Mouse (Mus musculus) liver, embryonic 16.5 days (tissue): Measurements from ENCODE around the gene Dock8. TPM values are rescaled to one million over a fixed set of nuclear protein-coding genes. Genes with fewer than 3 reads are reported as not detected.
A peak's percentile ranks its signal among the peaks of the same experiment; 100 is the strongest.

ENCODE experiments used
- ATAC-seq: fragments of 200-750 bp; cut with Nextera tagmentation; 2 replicates; pipeline ENCODE4 v1.8.0; 2017; ENCODE audit warnings: low read depth, mild to moderate bottlenecking, moderate number of reproducible peaks, moderate library complexity
- H3K27ac ChIP-seq: fragments of 300-500 bp; sonication (generic); 2 replicates; pipeline ENCODE4 v1.5.1; 2014; ENCODE audit warnings: mild to moderate bottlenecking, low read length
- H3K27me3 ChIP-seq: fragments of 300-500 bp; sonication (generic); 2 replicates; pipeline ENCODE4 v1.6.1; 2014; ENCODE audit warnings: low read depth, low read length, mixed read lengths; ENCODE audit not compliant: control insufficient read depth, insufficient read depth
- H3K36me3 ChIP-seq: fragments of 300-500 bp; sonication (generic); 2 replicates; pipeline ENCODE4 v1.6.1; 2014; ENCODE audit warnings: mild to moderate bottlenecking; ENCODE audit not compliant: control insufficient read depth, insufficient read depth
- H3K4me1 ChIP-seq: fragments of 300-500 bp; sonication (generic); 2 replicates; pipeline ENCODE4 v1.6.1; 2014; ENCODE audit warnings: low read depth, low read length, mixed read lengths; ENCODE audit not compliant: control insufficient read depth
- H3K4me2 ChIP-seq: fragments of 300-500 bp; sonication (generic); 2 replicates; pipeline ENCODE4 v1.6.1; 2014; ENCODE audit warnings: low read depth, low read length, mixed read lengths
- H3K4me3 ChIP-seq: fragments of 300-500 bp; sonication (generic); 2 replicates; pipeline ENCODE4 v1.5.1; 2014; ENCODE audit warnings: low read depth, mild to moderate bottlenecking, low read length
- H3K9ac ChIP-seq: fragments of 300-500 bp; sonication (generic); 2 replicates; pipeline ENCODE4 v1.6.1; 2014; ENCODE audit warnings: low read depth, low read length
- H3K9me3 ChIP-seq: fragments of 300-500 bp; sonication (generic); replicated peaks from 2 replicates; pipeline ENCODE4 v1.6.1; 2016; ENCODE audit warnings: low read length; ENCODE audit not compliant: control insufficient read depth
- WGBS: fragments of 180-500 bp; shearing (Covaris S2); extraction: QIAGEN DNeasy Blood & Tissue Kit; methylation state at CpG from one replicate; pipeline ENCODE4 v1.1.7; 2014; ENCODE audit not compliant: insufficient replicate concordance; 5-methylcytosine and 5-hydroxymethylcytosine counted together
- polyA plus RNA-seq: library from polyadenylated mRNA; unstranded; fragments of >200 nt; fragmentation: Nextera tagmentation; extraction: Ambion mirVana; gene quantifications from 2 replicates; pipeline ENCODE4 v1.2.1, GENCODE M21; 2015

Gene Dock8
- polyA plus RNA-seq, 1 experiment from 2014 or later, result 8.4 TPM

DNA sequence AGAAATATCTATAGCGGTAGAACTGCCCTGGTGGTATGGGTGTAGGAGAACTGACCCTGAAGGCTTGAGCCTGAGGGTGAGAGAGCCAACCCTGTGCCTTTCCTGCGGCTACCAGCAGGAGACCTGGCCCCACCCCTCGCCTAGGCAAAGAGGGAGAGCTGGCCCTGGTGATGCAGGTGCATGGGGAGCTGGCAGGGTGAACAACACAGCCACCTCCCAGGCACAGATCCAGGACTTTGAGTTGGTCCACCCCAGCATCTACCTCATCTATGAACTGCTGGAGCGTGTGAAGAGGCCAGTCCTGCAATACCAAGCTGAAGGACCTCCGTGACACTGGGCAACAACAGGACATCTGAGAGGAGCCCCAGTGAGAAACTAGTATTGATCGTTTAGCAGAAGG is 5.8 kb upstream of the Dock8 start:
- Histone ChIP-seq H3K9ac (no peak overlapping the region), H3K4me2 (no peak overlapping the region), H3K27me3 (no peaks in the 10 kb centered on the region), H3K4me1 (peaks cover 16% of the 10 kb centered on the region), H3K4me3 (no peak overlapping the region), H3K36me3 (no peaks in the 10 kb centered on the region), H3K9me3 (no peaks in the 10 kb centered on the region), H3K27ac (no peak overlapping the region)
- 55% methylated on average over 6 of the region's 6 CpGs for WGBS
- ATAC-seq, result no peak

DNA sequence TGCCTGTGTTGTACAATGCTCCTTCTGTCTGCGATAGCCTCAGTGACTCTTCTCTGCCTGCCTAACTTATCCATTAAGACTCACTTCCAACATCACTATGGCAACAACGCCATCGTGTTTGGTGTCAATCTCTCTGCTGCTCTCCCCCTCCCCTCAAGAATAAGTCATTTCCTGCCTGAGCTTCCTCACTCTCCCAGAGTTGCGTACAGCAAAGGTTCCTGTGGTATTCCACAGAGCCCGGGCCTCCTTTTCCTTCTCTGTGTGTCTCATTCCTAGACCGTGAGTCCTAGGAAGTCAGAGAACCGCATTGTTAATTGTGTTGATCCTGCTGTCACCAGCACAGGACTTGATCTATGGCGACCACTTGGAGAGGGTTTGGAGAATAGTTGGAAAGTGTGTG is 4.4 kb upstream of the Dock8 start:
- Histone ChIP-seq H3K4me3 (no peak overlapping the region), H3K9me3 (no peaks in the 10 kb centered on the region), H3K9ac (no peak overlapping the region), H3K27me3 (no peaks in the 10 kb centered on the region; the same call in 1 of the 2 replicates), H3K36me3 (no peaks in the 10 kb centered on the region), H3K27ac (0 out of 2 replicates have a peak overlapping the region, but pooled peaks have one; percentile 12), H3K4me2 (no peak overlapping the region), H3K4me1 (peaks cover 16% of the 10 kb centered on the region)
- 16% methylated on average over 8 of the region's 8 CpGs for WGBS
- no peak for ATAC-seq

GRCm38 (mm10) chr19:24996815-24997704 is 2.3 kb upstream of the Dock8 start:
- 31% methylated on average over 12 of the region's 12 CpGs for WGBS
- H3K4me2 ChIP-seq, result no peak overlapping the region
- peaks cover 2% of the 10 kb centered on the region for H3K27me3 ChIP-seq
- H3K4me1 ChIP-seq, result peaks cover 9% of the 10 kb centered on the region
- peak overlapping the region; percentile 59 for H3K27ac ChIP-seq
- no peak overlapping the region for H3K9ac ChIP-seq
- no peak overlapping the region for H3K4me3 ChIP-seq
- H3K36me3 ChIP-seq, result no peaks in the 10 kb centered on the region
- no peak for ATAC-seq
- no peaks in the 10 kb centered on the region for H3K9me3 ChIP-seq

GRCm38 (mm10) chr19:24998561-24998960 is 773 bp upstream of the Dock8 start:
- peaks cover 2% of the 10 kb centered on the region for H3K27me3 ChIP-seq
- WGBS, result 14% methylated on average over 5 of the region's 5 CpGs
- no peaks in the 10 kb centered on the region for H3K9me3 ChIP-seq
- no peak overlapping the region; the same call in 1 of the 2 replicates for H3K9ac ChIP-seq
- H3K4me3 ChIP-seq, result peak overlapping the region; percentile 73
- ATAC-seq, result no peak
- no peaks in the 10 kb centered on the region for H3K36me3 ChIP-seq
- peak overlapping the region; percentile 93 for H3K4me2 ChIP-seq
- peaks cover 13% of the 10 kb centered on the region for H3K4me1 ChIP-seq
- H3K27ac ChIP-seq, result peak overlapping the region; percentile 6; the same call in 1 of the 2 replicates

DNA sequence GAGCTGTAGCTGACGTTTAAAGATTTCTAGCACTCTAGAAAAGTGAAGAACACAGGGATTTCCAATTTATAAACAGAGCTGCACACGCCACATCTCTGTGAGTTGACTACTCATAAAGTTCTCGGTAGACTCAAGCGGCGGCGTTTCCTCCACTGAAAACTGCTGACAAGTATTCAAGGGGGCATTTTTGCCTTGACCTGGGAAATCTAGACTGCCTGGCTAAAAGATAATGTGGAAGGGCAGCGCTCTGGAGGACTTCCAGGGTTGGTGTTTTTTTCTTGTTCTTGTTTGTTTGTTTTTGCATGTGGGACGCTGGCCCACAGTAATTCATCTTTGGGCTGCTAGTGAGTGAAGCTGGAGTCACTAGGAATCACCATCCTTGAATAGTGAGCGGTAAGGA is 819 bp downstream of the Dock8 start:
- H3K4me1 ChIP-seq, result peaks cover 21% of the 10 kb centered on the region; the same call in 1 of the 2 replicates
- H3K4me2 ChIP-seq, result peak overlapping the region; percentile 93
- no peak for ATAC-seq

GRCm38 (mm10) chr19:25002032-25002431 is 2.7 kb downstream of the Dock8 start:
- no peak for ATAC-seq
- no peak overlapping the region; the same call in 1 of the 2 replicates for H3K4me3 ChIP-seq
- peaks cover 16% of the 10 kb centered on the region; the same call in 1 of the 2 replicates for H3K4me1 ChIP-seq
- H3K27me3 ChIP-seq, result peaks cover 2% of the 10 kb centered on the region
- H3K36me3 ChIP-seq, result no peaks in the 10 kb centered on the region
- no peak overlapping the region for H3K9ac ChIP-seq
- WGBS, result 60% methylated on average over 6 of the region's 6 CpGs
- peak overlapping the region; percentile 93; the same call in 1 of the 2 replicates for H3K4me2 ChIP-seq
- no peak overlapping the region for H3K27ac ChIP-seq
- no peaks in the 10 kb centered on the region for H3K9me3 ChIP-seq

More for the DNA sequence above, 819 bp downstream of the Dock8 start:
- Histone ChIP-seq H3K27me3 (peaks cover 2% of the 10 kb centered on the region), H3K9ac (peak overlapping the region; percentile 69), H3K27ac (peak overlapping the region; percentile 75), H3K36me3 (no peaks in the 10 kb centered on the region), H3K4me3 (peak overlapping the region; percentile 73), H3K9me3 (no peaks in the 10 kb centered on the region)
- WGBS, result 4% methylated on average over 9 of the region's 9 CpGs

GRCm38 (mm10) chr19:25002828-25003227 is 3.5 kb downstream of the Dock8 start:
- Histone ChIP-seq H3K4me3 (no peak overlapping the region), H3K9me3 (no peaks in the 10 kb centered on the region), H3K27me3 (peaks cover 2% of the 10 kb centered on the region), H3K4me1 (peaks cover 14% of the 10 kb centered on the region; the same call in 1 of the 2 replicates), H3K27ac (peak overlapping the region; percentile 10; the same call in 1 of the 2 replicates), H3K9ac (no peak overlapping the region), H3K36me3 (no peaks in the 10 kb centered on the region), H3K4me2 (no peak overlapping the region)
- WGBS, result 44% methylated on average over 3 of the region's 3 CpGs
- no peak for ATAC-seq

DNA sequence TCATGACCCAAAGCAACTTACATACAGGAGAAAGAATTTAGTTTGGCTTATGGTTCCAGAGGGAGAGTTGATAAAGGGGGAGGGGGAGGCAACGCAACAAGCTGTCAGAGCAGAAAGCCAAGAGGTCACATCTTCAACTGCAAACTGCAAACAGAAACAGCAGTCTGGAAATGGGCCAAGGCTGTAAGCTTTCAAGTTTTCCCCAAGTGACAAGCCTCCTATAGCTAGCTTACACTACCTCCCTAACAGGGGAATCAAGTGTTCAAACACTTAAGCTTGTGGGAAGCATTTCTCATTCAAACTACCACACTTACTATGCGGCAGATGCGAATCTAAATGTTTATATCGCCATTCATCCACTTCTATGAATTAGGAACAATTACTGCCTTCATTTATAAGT is 4.5 kb downstream of the Dock8 start:
- H3K4me1 ChIP-seq, result peaks cover 14% of the 10 kb centered on the region; the same call in 1 of the 2 replicates
- WGBS, result 61% methylated on average over 4 of the region's 4 CpGs
- H3K4me2 ChIP-seq, result no peak overlapping the region
- H3K9me3 ChIP-seq, result no peaks in the 10 kb centered on the region
- no peak overlapping the region for H3K4me3 ChIP-seq
- H3K27ac ChIP-seq, result no peak overlapping the region
- H3K27me3 ChIP-seq, result peaks cover 2% of the 10 kb centered on the region
- no peak for ATAC-seq
- H3K9ac ChIP-seq, result no peak overlapping the region
- H3K36me3 ChIP-seq, result no peaks in the 10 kb centered on the region

- no peak for ATAC-seq
- Histone ChIP-seq H3K27me3 (no peaks in the 10 kb centered on the region), H3K4me1 (peaks cover 12% of the 10 kb centered on the region; the same call in 1 of the 2 replicates), H3K4me3 (no peak overlapping the region), H3K36me3 (no peaks in the 10 kb centered on the region), H3K9ac (no peak overlapping the region), H3K4me2 (no peak overlapping the region), H3K9me3 (no peaks in the 10 kb centered on the region), H3K27ac (no peak overlapping the region)
- 61% methylated on average over 1 of the region's 1 CpGs for WGBS
Observed at GRCm38 (mm10) chr19:25006686-25007085, 7.4 kb downstream of the Dock8 start.
